Mouse (Mus musculus) adrenal gland, postnatal 36 days (tissue): ENCODE data around the gene Tox2. TPM values are rescaled to one million over a fixed set of nuclear protein-coding genes. Genes with fewer than 3 reads are reported as not detected.

ENCODE experiments used
- DNase-seq, 2 experiments: peaks; one replicate each; pipeline ENCODE4 v3.0.0; 2021; ENCODE audit warnings: mixed read lengths in 1 of 2
- long read RNA-seq, 2 experiments: library from polyadenylated mRNA; stranded (forward); transcript quantifications; one replicate each; pipeline ENCODE4 v2.0.0; 2021; ENCODE audit warnings: borderline sequencing depth in 2 of 2
- total RNA-seq, 2 experiments: library from RNA; stranded (reverse); gene quantifications; 2 replicates each; pipeline ENCODE4 v1.2.3; 2021

The Tox2 gene
- total RNA-seq, result 10 to 100 TPM in 1 of 2 experiments, 1 to 10 TPM in 1; 1.6 to 12.0 TPM
- long read RNA-seq, experiment 1, partial matches to known transcripts, result 0 of 1 reads
- long read RNA-seq, experiment 1, other reads (novel, unspliced or antisense), result 0 of 1 reads
- long read RNA-seq, experiment 2, partial matches to known transcripts, result 1 of 5 reads
- long read RNA-seq, experiment 2, other reads (novel, unspliced or antisense), result 3 of 5 reads

DNA sequence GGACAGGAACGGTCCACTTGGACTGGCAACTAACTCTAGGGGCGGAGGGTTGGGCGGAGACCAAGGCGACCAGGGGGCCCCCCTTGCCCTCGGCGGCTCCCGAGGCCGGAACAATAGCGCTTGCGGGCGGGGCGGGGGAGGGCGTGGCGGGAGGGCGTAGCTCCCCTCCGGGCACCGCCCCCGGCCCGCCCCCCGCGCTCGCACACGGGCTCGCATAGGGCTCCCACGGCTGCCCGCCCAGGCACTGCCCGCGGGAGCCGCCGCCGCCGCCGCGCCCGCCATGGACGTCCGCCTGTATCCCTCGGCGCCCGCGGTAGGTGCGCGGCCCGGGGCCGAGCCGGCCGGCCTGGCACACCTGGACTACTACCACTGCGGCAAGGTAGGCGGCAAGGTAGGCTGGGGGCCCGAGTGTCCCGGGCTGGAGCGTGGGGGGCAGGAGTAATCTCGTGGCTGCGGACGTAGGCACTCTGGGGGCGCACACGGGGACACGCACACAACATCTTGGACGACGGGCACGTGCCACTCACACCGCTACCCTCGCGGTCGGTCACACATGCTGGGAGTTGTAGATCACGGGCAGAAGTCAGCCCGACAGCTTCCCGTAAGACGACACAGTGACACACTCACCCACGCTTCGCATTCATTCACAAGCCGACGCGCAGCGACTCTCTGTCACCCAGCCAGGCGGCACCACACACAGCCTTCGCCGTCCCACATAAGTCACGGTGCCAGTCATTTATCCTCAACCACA, at the start of gene Tox2:
Gene Tox2 (plus strand): TSS at position 242 of the 751 bp plus-strand sequence.
- DNase-seq, result peak; percentile 80 to 87

- no peak for DNase-seq
These were observed 48.3 kb upstream of the Tox2 start for GRCm38 (mm10) chr2:163154673-163155072.

DNA sequence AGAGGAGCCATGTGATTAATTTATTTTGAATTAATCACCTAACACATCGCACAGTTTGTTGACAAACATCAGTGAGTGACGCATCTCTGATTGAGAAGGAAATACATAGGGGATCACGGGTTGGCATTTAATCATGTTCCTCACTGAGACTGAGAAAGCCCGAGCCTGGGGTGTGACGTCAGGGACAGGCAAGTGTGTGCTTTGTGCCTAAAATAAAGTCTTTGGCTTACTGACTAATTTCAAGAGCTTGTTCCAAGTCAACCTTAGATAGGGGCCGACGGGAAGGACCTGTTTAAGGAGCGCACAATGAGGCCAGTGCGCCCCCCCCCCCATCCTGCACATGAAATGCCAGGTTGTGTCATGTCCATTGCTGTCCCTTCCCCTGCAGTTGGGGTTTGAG, 43.9 kb upstream of the Tox2 start:
- no peak for DNase-seq

GRCm38 (mm10) chr2:163164461-163164990, 38.4 kb upstream of the Tox2 start:
- DNase-seq, result no peak

GRCm38 (mm10) chr2:163166067-163166805, 36.7 kb upstream of the Tox2 start:
- peak; percentile 82 to 84 for DNase-seq

- DNase-seq, result no peak
These were observed 31.0 kb upstream of the Tox2 start for GRCm38 (mm10) chr2:163171891-163172290.

DNA sequence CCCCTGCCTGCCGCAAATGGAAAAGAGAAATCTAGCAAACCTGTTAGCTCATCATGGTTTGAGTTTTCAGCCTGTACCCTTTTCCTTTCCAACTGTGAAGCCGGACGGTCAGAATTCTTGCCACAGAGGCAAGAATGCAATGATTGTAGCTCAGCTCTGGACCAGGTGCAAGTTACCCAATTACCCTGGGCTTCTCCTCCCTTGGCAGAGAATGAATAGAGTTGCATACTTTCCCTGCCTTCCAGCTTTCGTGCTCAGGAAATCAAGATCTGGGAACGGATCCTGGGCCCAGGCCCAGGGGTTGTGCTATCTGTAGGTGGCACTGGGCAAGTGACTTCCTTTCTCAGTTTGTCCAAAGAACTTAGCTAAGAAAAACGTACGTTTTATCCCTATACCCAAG, 28.9 kb upstream of the Tox2 start:
- DNase-seq, result no peak

DNA sequence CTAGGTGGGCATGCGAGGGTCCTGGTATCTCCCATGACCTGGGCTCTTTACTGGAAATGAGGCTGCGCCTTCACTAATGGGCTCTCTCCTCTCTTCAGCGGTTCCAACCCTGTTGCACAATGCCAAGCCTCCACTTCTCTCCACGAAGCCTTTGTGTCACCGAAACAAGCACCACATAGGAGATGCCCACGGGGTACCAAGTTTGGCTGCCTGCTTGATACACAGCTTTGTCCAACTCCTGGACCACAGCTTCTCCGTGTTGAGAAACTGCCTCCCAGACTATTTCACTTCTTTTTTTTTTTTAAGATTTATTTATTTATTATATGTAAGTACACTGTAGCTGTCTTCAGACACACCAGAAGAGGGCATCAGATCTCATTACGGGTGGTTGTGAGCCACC, 27.1 kb upstream of the Tox2 start:
- DNase-seq, result no peak

DNA sequence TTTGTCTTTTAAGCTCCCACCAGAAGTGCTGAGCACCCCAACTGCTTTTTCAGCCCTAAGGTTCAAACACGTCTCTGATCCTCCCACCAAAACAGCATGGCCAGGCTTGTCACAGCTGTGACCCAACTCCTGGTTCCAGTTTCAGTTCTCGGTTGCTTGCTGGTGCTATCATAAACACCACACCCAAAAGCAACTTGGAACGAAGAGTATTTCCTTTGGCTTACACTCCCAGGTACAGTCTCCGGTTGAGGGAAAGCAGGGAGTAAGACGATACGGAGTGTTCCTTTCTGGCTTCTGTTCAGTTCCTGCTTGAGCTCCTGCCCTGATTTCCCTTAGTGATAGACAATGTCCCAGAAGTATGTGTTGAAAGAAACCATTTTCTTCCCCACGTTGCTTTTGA, 26.4 kb upstream of the Tox2 start:
- no peak for DNase-seq

- DNase-seq, result no peak
These were observed 15.4 kb upstream of the Tox2 start for GRCm38 (mm10) chr2:163187552-163187951.

DNA sequence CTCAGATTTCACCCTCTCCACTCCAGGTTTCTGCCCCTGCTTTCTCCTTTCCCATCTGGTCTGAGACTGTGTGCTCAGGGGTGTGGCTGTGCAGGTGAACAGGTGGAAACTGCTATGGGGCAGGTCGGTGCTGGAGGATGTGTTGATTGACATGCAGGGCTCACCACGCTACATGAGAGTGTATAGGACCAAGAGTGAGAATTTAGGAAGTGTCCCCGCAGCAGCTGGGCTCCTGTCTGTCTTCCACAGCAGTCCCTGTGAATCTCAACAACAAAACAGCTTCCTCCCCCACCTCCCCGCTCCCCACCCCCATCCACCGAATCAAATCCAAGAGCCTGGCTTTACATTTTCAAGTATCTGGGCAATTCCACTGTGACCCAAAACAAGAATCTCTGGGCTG, 13.3 kb upstream of the Tox2 start:
- DNase-seq, result no peak

DNA sequence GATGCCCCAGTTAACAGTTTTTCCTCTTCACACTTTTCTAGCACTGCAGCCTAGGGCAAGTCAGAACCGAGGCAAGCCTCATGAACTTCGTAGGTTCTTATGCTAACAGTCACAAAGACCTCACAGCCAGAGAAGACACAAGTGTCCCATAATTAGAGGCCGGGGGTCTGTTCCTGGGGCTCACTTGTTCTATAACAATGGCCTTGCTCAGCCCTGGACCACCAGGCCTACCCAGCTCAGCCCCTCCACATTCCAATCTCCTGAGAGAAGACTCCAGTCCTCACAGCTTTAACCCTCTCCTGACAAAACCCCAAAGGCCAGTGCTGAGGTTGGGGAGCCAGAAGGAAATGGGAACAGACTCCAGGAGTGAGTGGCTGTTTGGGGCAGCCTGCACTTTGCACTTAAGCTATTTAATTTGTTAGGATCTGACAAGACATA, 12.9 kb upstream of the Tox2 start:
- no peak for DNase-seq

DNA sequence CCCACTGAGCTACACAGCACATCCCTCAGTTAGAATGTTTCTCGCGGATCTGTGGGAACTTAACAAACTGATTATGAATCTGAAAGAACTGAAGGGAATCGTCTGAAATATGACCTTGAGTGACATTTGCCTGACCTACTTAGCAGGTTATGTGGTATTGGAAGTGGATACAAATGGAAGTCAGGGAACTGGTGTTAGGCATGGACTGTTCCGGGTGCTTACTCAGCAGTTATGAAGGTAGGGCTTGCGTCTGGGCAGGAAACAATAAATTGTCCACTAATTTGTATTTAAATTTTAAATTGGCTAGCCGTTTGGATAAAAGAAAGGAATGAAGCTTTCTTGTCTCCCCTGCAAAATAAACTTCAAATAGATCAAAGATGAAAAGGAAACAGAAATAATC, 10.4 kb upstream of the Tox2 start:
- DNase-seq, result no peak

GRCm38 (mm10) chr2:163194015-163194414, 8.9 kb upstream of the Tox2 start:
- no peak for DNase-seq

DNA sequence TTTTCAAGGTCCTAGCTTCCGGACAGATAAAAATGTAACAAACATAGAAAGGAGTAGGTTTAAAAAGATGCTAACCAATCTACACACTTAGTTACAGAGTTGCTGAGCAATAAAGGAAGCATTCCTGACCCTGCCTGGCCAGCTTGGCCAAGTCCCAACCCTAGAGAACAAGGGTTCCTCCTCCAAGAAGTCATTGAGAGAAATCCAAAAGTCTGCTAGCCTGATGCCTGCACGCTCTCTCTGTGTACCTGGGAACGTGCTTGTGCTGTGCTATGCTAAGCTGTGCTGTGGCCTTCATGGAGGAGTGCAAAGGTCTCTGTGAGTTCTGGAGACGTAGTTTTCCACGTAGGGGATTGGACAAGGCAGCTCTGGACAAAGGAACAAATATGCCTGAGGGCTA, 8.4 kb upstream of the Tox2 start:
- DNase-seq, result peak; percentile 21 to 57

DNA sequence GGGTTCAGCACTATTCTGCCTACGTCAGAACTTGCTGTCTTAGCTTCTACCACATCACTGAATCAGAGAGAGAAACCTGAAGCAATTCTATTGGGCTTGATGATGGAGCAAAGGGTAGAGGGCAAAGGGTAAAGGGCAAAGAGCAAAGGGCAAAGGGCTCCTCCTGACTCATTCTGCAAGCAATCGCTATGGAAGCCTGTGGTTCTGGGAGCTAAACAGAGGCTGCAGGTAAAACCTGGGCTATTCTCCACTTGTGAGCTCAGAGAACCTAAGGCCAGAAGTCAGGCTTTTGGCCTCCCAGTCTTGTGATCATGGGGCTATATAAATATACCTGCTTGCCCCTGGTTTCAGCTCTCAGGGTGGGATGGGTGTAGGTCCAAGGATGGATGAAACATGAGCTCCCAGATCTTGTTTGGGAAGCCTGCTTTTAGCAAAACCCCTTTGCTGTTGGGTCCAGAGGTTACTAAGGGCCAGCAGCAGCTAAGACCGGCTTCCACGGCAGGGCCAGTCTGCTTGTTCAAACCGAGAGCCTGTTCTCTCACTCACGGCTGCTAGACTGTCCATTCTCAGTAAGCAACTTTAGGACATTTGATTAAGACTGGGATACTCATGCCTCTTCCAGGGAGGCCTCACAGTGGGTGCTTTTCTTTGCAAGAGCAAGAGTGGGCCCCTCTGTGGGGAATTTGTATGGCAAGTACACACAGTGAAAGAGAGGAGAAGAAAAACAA, 7.7 kb upstream of the Tox2 start:
- no peak for DNase-seq

DNA sequence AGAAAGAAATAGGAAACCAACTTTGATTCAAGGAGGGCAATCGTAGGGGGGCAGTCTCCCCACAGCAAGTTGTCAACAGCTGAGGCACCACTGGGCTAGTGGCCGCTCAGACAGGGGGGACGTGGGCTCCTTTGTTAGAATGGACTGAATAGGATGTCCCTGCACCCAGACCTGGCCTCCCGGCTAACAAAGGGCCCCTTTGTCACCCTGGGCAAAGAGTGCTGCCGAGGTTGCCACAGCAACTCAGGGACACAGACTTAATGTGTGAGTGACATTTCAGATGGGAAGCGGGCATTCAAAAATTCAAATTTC, 7.1 kb upstream of the Tox2 start:
- DNase-seq, result no peak

DNA sequence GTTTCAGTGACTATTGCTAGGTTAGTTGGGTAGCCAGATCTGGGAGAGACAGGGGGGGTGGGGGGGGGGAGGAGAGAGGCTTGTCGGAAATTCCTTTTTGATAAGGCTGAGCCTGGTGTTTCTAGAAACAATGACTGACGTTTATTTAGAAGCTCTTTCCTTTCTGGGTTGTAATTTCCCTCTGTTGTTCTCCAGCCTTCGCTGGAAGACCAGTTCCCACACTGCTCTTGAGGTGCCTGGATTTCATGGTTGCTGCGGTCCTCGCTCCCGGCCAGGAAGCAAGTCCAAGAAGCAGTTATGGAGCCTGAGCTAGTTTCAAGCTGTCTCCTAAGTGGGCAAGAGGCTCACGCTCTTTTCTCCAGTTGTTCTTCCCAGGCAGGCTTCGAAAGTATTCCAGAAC, 1.0 kb upstream of the Tox2 start:
- no peak for DNase-seq

- DNase-seq, result no peak
These were observed 407 bp upstream of the Tox2 start for GRCm38 (mm10) chr2:163202553-163202883.

GRCm38 (mm10) chr2:163203635-163204547, 966 bp downstream of the Tox2 start:
- DNase-seq, result peak; percentile 9 to 35

DNA sequence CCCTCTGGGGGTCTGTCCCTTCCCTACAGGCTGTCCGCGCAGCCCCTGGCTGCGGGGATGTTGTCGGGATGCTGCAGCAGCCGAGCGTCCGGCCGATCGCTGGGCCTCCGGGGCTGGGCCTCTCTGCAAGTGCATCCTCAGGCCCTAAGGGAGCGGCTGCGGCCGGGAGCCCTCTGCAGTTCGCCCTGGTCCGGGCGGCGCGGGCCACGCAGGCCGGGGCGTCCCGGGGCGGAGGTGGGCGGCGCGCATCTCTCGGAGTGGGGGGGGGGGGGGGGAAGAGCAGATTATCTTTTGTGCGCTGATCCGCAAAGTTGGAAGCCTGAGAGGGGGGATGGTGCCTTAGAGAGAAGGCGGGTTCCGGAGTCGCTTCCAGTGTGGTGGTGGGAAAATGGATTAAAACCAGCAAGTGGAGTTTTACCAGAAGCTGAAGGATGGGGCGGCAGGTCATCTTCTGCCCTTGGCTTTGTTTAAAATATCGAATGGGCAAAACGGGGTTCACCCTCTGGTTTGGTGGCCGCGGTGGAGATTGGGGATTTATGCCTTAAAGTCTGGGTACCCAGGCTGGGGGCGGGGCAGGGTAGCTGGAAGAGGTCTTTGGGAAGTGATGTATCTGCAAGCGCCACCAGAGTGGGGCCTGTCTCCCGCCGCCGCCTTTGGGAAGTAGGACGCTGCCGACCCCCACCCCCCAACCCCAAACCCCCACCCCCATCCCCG, 1.8 kb downstream of the Tox2 start:
- peak; percentile 26 to 64 for DNase-seq
